In genomic region chr9:121128934-121129333, GRCm38 (mm10) we compare ENCODE assay signal across 32 mouse cellular contexts.
"Had no signal": no experiment of that assay in that cellular context is flagged by ENCODE, and none has a peak within 500 bp of the region (broad histone marks: within the 10 kb centered on the region; RNA-seq: fewer than 3 reads in every experiment).

No protein-coding gene starts in this region.

- H3K27ac ChIP-seq: heart, adult 2 months; heart, embryonic 10.5 days; heart, embryonic 13.5 days; heart, embryonic 15.5 days; hindbrain, embryonic 10.5 days; hindbrain, embryonic 12.5 days; hindbrain, embryonic 13.5 days; hindbrain, embryonic 14.5 days; hindbrain, embryonic 15.5 days; hindbrain, postnatal 0 days; intestine, embryonic 15.5 days; layer of hippocampus, adult 2 months; left cerebral cortex, adult 2 months had no signal

- H3K9me3 ChIP-seq: heart, embryonic 10.5 days; heart, embryonic 13.5 days; heart, embryonic 15.5 days; hindbrain, embryonic 10.5 days; hindbrain, embryonic 12.5 days; hindbrain, embryonic 13.5 days; hindbrain, embryonic 15.5 days; intestine, embryonic 15.5 days had no signal

- H3K27me3 ChIP-seq: heart, embryonic 12.5 days; heart, embryonic 13.5 days; heart, embryonic 15.5 days; hindbrain, embryonic 12.5 days; hindbrain, embryonic 13.5 days; hindbrain, embryonic 15.5 days; intestine, embryonic 15.5 days had no signal

- H3K36me3 ChIP-seq: heart, embryonic 10.5 days; heart, embryonic 12.5 days; heart, embryonic 13.5 days; heart, embryonic 15.5 days; hindbrain, embryonic 10.5 days; hindbrain, embryonic 12.5 days; hindbrain, embryonic 13.5 days; hindbrain, embryonic 15.5 days; intestine, embryonic 15.5 days had no signal

- H3K9ac ChIP-seq: heart, embryonic 12.5 days; heart, embryonic 13.5 days; heart, embryonic 15.5 days; hindbrain, embryonic 12.5 days; hindbrain, embryonic 13.5 days; hindbrain, embryonic 14.5 days; hindbrain, embryonic 15.5 days; intestine, embryonic 15.5 days had no signal

- ATAC-seq: hindbrain, embryonic 16.5 days; hindbrain, postnatal 0 days; inflammation-experienced regulatory T-cells, adult 6 months; intestine, embryonic 15.5 days; intestine, embryonic 16.5 days; intestine, postnatal 0 days had no signal

- H3K4me1 ChIP-seq: heart, embryonic 12.5 days; heart, embryonic 13.5 days; heart, embryonic 15.5 days; hindbrain, embryonic 15.5 days; intestine, embryonic 15.5 days had no signal

- H3K4me2 ChIP-seq: heart, embryonic 11.5 days; heart, embryonic 12.5 days; heart, embryonic 13.5 days; heart, embryonic 15.5 days; hindbrain, embryonic 12.5 days; hindbrain, embryonic 13.5 days; hindbrain, embryonic 14.5 days; hindbrain, embryonic 15.5 days; intestine, embryonic 15.5 days had no signal

- DNase-seq: heart, adult 18-20 months; heart, adult 2 months; heart, postnatal 10 days; heart, postnatal 14 days; heart, postnatal 36 days; heart, postnatal 4 days; kidney, adult 18-20 months; kidney, adult 2 months; kidney, postnatal 10 days; kidney, postnatal 14 days; kidney, postnatal 25 days; kidney, postnatal 36 days; layer of hippocampus, adult 9-11 months; layer of hippocampus, postnatal 36 days had no signal

- H3K4me3 ChIP-seq: heart, adult 2 months; heart, embryonic 10.5 days; heart, embryonic 12.5 days; heart, embryonic 13.5 days; heart, embryonic 15.5 days; hindbrain, embryonic 10.5 days; hindbrain, embryonic 12.5 days; hindbrain, embryonic 13.5 days; hindbrain, embryonic 15.5 days; intestine, embryonic 15.5 days; layer of hippocampus, adult 2 months; left cerebral cortex, adult 2 months had no signal
